In genomic region chr16:72854101-72854500, GRCm38 (mm10) we compare ENCODE assay signal across 11 mouse cellular contexts.
A peak's percentile ranks its signal among the peaks of the same experiment; 100 is the strongest.
DNase-seq lines count a peak whose midpoint lies in the region; ATAC-seq and TF ChIP-seq lines count a peak whose summit lies in the region.
"Had no signal": no experiment of that assay in that cellular context is flagged by ENCODE, and none has a peak within 500 bp of the region (broad histone marks: within the 10 kb centered on the region; RNA-seq: fewer than 3 reads in every experiment).

No protein-coding gene starts in this region.

- H3K27me3 ChIP-seq in lung, postnatal 0 days (replicated peaks; ENCODE audit: insufficient read depth, low read length), result no peaks in the 10 kb centered on the region
- H3K27me3 ChIP-seq: heart, embryonic 12.5 days had no signal

- H3K4me2 ChIP-seq in lung, postnatal 0 days (replicated peaks; ENCODE audit: low read depth, low read length), result 0 out of 2 replicates have a peak overlapping the region, but pooled peaks have one; percentile 8
- H3K4me2 ChIP-seq: heart, embryonic 12.5 days had no signal

- H3K36me3 ChIP-seq in lung, postnatal 0 days (ENCODE audit: insufficient read depth, low read length), result no peaks in the 10 kb centered on the region
- H3K36me3 ChIP-seq: heart, embryonic 12.5 days had no signal

- TF ChIP-seq EP300 in lung, postnatal 0 days (IDR thresholded peaks at IDR 0.05), result no peak

- intact Hi-C loops in gastrocnemius, postnatal 36 days (cut with DNase I), result no loop called here
- intact Hi-C loops in left cerebral cortex, postnatal 25 days (cut with DNase I), result no loop called here

- ATAC-seq in lung, postnatal 0 days, result peak; percentile 23; the same call in 1 of the 2 replicates
- no peak for ATAC-seq in inflammation-experienced regulatory T-cells, adult 6 months

- H3K4me1 ChIP-seq in lung, postnatal 0 days (ENCODE audit: insufficient read depth, low read depth, low read length), result no peaks in the 10 kb centered on the region
- H3K4me1 ChIP-seq in lung, adult 2 months (ENCODE audit: control insufficient read depth, insufficient read depth, low read length), result no peaks in the 10 kb centered on the region
- H3K4me1 ChIP-seq: heart, embryonic 12.5 days had no signal

- TF ChIP-seq CTCF in lung, postnatal 0 days (IDR thresholded peaks at IDR 0.05), result no peak
- TF ChIP-seq CTCF in lung, adult 2 months (IDR thresholded peaks at IDR 0.05; ENCODE audit: insufficient read depth, low read length), result no peak

- no peak for TF ChIP-seq POLR2A in lung, adult 2 months (IDR thresholded peaks at IDR 0.05; ENCODE audit: borderline replicate concordance, extremely low read depth, low read depth, low read length)

- no peak overlapping the region for H3K27ac ChIP-seq in lung, postnatal 0 days (ENCODE audit: low read length)
- H3K27ac ChIP-seq: macrophage had no signal

- peak; percentile 15 for DNase-seq in gastrocnemius, postnatal 10 days
- DNase-seq in gastrocnemius, postnatal 36 days, result no peak
- DNase-seq in lung, postnatal 0 days (ENCODE audit: low spot score), result peak; percentile 33
- DNase-seq in lung, adult 2 months, result no peak
- peak; percentile 31 to 84 for DNase-seq in left cerebral cortex, postnatal 25 days (ENCODE audit: low spot score in 2 of 2)
- DNase-seq in telencephalon, adult 2 months (ENCODE audit: low read depth, low spot score), result peak; percentile 55
- DNase-seq in Muller cell, postnatal 12 days (ENCODE audit: inconsistent ontology term), result no peak
- DNase-seq: thymus, postnatal 14 days had no signal

- H3K4me3 ChIP-seq in lung, postnatal 0 days (ENCODE audit: low read depth, low read length), result no peak overlapping the region
- no peak overlapping the region for H3K4me3 ChIP-seq in lung, adult 2 months (replicated peaks; ENCODE audit: extremely low read depth, low read depth, low read length)
- H3K4me3 ChIP-seq: heart, embryonic 12.5 days had no signal

- no peaks in the 10 kb centered on the region for H3K9me3 ChIP-seq in lung, postnatal 0 days (ENCODE audit: low read length)
- H3K9me3 ChIP-seq: heart, embryonic 12.5 days had no signal

- WGBS in lung, postnatal 0 days, result 61% methylated on average over 9 of the region's 9 CpGs
- 75% methylated on average over 9 of the region's 9 CpGs for WGBS in lung, adult 2 months

- no peak overlapping the region for H3K9ac ChIP-seq in lung, postnatal 0 days (replicated peaks; ENCODE audit: low read depth)
- H3K9ac ChIP-seq: heart, embryonic 12.5 days had no signal

Comparison
In these comparisons a context has a peak if more than half of its experiments do, and no peak if none do; other contexts are left out.
1. DNase-seq: peak in gastrocnemius, postnatal 10 days (single experiment), lung, postnatal 0 days (single experiment), left cerebral cortex, postnatal 25 days (2 of 2) and telencephalon, adult 2 months (single experiment); none in gastrocnemius, postnatal 36 days (0 of 2), lung, adult 2 months (single experiment) and Muller cell, postnatal 12 days (single experiment).